Comparison of ENCODE assay signal across 12 mouse cellular contexts in the genomic region with DNA sequence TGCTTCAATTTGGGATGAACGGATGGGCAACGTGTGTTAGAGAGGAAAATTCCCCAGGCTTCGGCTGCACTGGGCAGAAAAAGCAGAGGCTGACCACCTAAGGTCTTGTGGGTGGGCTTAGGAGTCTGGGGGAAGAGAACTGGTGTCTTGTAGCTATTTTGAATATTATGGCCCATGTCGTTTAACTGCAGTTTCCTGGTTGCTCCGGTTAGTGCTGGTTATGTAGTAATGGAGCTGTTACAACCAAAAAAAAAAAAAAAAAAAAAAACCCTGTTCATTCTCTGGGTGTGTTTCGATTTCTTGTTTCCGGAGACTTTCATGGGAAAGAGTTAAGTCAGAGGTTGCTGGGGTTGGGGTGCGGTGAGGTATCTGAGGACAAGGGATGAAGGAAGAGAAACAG. TPM values are rescaled to one million over a fixed set of nuclear protein-coding genes. Genes with fewer than 3 reads are reported as not detected.
"Had no signal": no experiment of that assay in that cellular context is flagged by ENCODE, and none has a peak within 500 bp of the region (broad histone marks: within the 10 kb centered on the region; RNA-seq: fewer than 3 reads in every experiment).

No protein-coding gene starts in this region.

- H3K4me1 ChIP-seq: limb, embryonic 12.5 days; neural tube, embryonic 15.5 days had no signal

- H3K36me3 ChIP-seq: limb, embryonic 12.5 days; neural tube, embryonic 15.5 days had no signal

- DNase-seq: liver; lung, adult 2 months; midbrain, embryonic 14.5 days; spleen, adult 18-20 months; thymus, postnatal 36 days had no signal

- H3K9ac ChIP-seq: hindbrain, embryonic 14.5 days; limb, embryonic 12.5 days; liver, embryonic 14.5 days; neural tube, embryonic 15.5 days had no signal

- H3K9me3 ChIP-seq: limb, embryonic 12.5 days; neural tube, embryonic 15.5 days had no signal

- H3K4me3 ChIP-seq: left cerebral cortex, adult 2 months; limb, embryonic 12.5 days; myocyte; neural tube, embryonic 15.5 days had no signal

- H3K4me2 ChIP-seq: hindbrain, embryonic 14.5 days; limb, embryonic 12.5 days; neural tube, embryonic 15.5 days had no signal

- H3K27ac ChIP-seq: hindbrain, embryonic 14.5 days; left cerebral cortex, adult 2 months; limb, embryonic 12.5 days; liver, embryonic 14.5 days; neural tube, embryonic 15.5 days had no signal

- H3K27me3 ChIP-seq: limb, embryonic 12.5 days had no signal

RNA-seq across cellular contexts. Expression of gene Sgpp2, which starts 12.7 kb away (rescaled TPM):
- total RNA-seq: megakaryocyte progenitor cell, adult 5-6 weeks had no signal
